Mouse (Mus musculus): ENCODE measurements around the gene Sag.

- no peak for TF ChIP-seq CTCF (IDR thresholded peaks at IDR 0.05; ENCODE audit: insufficient read depth, low read depth, low read length)
- no peak for TF ChIP-seq POLR2A (IDR thresholded peaks at IDR 0.05; ENCODE audit: insufficient read depth, low read depth, low read length)
Observed at GRCm38 (mm10) chr1:87793138-87793449, 10.4 kb upstream of the Sag start.

All from olfactory bulb, adult 2 months (tissue).